Mouse (Mus musculus) forebrain, postnatal 0 days (tissue): ENCODE data around the gene Shc4. TPM values are rescaled to one million over a fixed set of nuclear protein-coding genes. Genes with fewer than 3 reads are reported as not detected.
A peak's percentile ranks its signal among the peaks of the same experiment; 100 is the strongest.

Source experiments
- ATAC-seq: fragments of 200-750 bp; cut with Nextera tagmentation; 2 replicates; pipeline ENCODE4 v1.8.0; 2017; ENCODE audit warnings: mild to moderate bottlenecking, moderate library complexity
- DNase-seq: peaks from one replicate; pipeline ENCODE4 v3.0.0-alpha.2; 2015
- H3K27ac ChIP-seq: fragments of 300-500 bp; sonication (generic); 2 replicates; pipeline ENCODE4 v1.5.1; 2014; ENCODE audit warnings: low read depth, mild to moderate bottlenecking, antibody characterized with exemption, low read length, moderate library complexity, mixed read lengths
- H3K27me3 ChIP-seq: fragments of 300-500 bp; sonication (generic); 2 replicates; pipeline ENCODE4 v1.6.1; 2014; ENCODE audit warnings: mild to moderate bottlenecking, low read length, mixed read lengths; ENCODE audit not compliant: insufficient read depth
- H3K36me3 ChIP-seq: fragments of 300-500 bp; sonication (generic); 2 replicates; pipeline ENCODE4 v1.6.1; 2014; ENCODE audit warnings: mild to moderate bottlenecking, moderate library complexity; ENCODE audit not compliant: insufficient read depth
- H3K4me1 ChIP-seq: fragments of 300-500 bp; sonication (generic); 2 replicates; pipeline ENCODE4 v1.6.1; 2014; ENCODE audit warnings: antibody characterized with exemption; ENCODE audit not compliant: insufficient read depth
- H3K4me2 ChIP-seq: fragments of 300-500 bp; sonication (generic); 2 replicates; pipeline ENCODE4 v1.6.1; 2014; ENCODE audit warnings: low read depth, mild to moderate bottlenecking, moderate library complexity
- H3K4me3 ChIP-seq: fragments of 300-500 bp; sonication (generic); 2 replicates; pipeline ENCODE4 v1.5.1; 2014; ENCODE audit warnings: low read depth, low read length, mixed read lengths
- H3K9ac ChIP-seq: fragments of 300-500 bp; sonication (generic); 2 replicates; pipeline ENCODE4 v1.6.1; 2014; ENCODE audit warnings: mild to moderate bottlenecking
- H3K9me3 ChIP-seq: fragments of 300-500 bp; sonication (generic); 2 replicates; pipeline ENCODE4 v1.6.1; 2016; ENCODE audit warnings: low read length
- CTCF ChIP-seq: sonication (generic); IDR thresholded peaks from 2 replicates; pipeline ENCODE4 v1.5.1; 2016; ENCODE audit warnings: antibody characterized with exemption, control low read depth, low read depth
- WGBS: fragments of 180-500 bp; shearing (Covaris S2); extraction: QIAGEN DNeasy Blood & Tissue Kit; methylation state at CpG from one replicate; pipeline ENCODE4 v1.1.7; 2014; 5-methylcytosine and 5-hydroxymethylcytosine counted together
- polyA plus RNA-seq: library from polyadenylated mRNA; unstranded; fragments of >200 nt; fragmentation: Nextera tagmentation; extraction: Ambion mirVana; gene quantifications from 2 replicates; pipeline ENCODE4 v1.2.1, GENCODE M21; 2015
- total RNA-seq: library from RNA; depleted of rRNA; stranded (reverse); fragments of >200 nt; gene quantifications from 2 replicates; pipeline ENCODE4 v1.2.3, GENCODE M21; 2014

Shc4 gene
- total and polyA plus RNA-seq, 2 experiments from 2014 or later, result 2.5 to 6.8 TPM

DNA sequence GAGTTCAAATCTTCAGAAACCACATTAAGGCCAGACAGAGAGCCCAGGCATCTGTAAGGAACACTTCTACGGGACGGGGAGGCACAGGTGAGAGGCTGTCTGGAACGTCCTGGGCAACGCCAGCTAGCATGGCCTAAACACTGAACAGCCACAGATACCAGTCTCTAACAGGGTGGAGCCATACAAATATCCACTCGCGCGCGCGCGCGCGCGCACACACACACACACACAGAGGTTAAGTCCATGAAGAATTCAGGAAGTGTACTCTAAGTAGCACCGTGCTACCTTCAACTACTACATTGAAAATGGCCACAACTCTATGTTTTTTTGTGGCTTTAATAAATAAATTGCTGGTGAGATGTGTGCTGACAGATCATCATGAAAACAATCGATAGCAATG lies 100.7 kb downstream of the Shc4 start:
- no peak for DNase-seq
- Histone ChIP-seq H3K4me1 (peaks cover 7% of the 10 kb centered on the region), H3K27ac (no peak overlapping the region), H3K9me3 (no peaks in the 10 kb centered on the region), H3K27me3 (no peaks in the 10 kb centered on the region), H3K4me2 (no peak overlapping the region), H3K36me3 (0 out of 2 replicates have a peak, but pooled peaks cover 8% of the 10 kb centered on the region), H3K4me3 (no peak overlapping the region), H3K9ac (no peak overlapping the region)
- WGBS, result 94% methylated on average over 15 of the region's 15 CpGs
- TF ChIP-seq CTCF, result no peak
- no peak for ATAC-seq

DNA sequence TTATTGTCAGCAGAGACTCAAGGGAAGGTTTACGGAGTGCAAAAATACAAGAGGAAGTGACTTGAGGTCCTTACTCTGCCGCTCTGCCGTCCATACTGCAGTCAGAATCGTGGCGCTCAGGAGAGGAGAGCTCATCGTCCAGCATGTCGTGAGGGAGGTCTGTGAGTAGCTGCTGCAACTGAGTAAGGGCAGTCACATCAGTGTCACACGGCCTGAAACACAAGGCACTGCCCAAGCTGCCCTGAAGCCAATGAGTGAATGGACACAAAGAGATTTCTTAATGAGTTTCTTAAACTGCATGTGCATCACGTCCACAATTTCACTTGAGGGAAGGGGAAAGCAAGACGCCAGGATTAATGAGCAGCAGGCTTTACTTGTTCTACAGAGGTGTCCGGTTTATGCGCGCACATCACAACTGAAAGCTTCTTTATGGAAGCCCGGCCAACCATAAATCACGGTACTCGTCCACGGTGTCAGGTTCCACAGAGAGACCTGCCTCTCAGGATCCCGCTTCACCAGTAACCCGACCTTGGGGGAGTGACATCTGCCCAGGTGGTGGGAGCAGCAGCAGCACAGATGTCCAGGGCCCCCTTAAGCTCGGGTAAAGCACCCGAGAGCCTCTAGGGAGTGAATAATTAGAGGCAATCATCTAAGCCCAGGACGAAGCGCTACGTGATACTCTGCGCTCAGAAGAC lies 103.6 kb downstream of the Shc4 start:
- 31% methylated on average over 25 of the region's 25 CpGs for WGBS
- H3K4me1 ChIP-seq, result peaks cover 7% of the 10 kb centered on the region
- no peaks in the 10 kb centered on the region for H3K9me3 ChIP-seq
- H3K9ac ChIP-seq, result no peak overlapping the region
- H3K27me3 ChIP-seq, result no peaks in the 10 kb centered on the region
- DNase-seq (no peak), ATAC-seq (no peak)
- H3K4me2 ChIP-seq, result no peak overlapping the region
- H3K36me3 ChIP-seq, result 0 out of 2 replicates have a peak, but pooled peaks cover 12% of the 10 kb centered on the region
- no peak for TF ChIP-seq CTCF
- H3K27ac ChIP-seq, result no peak overlapping the region
- H3K4me3 ChIP-seq, result no peak overlapping the region

DNA sequence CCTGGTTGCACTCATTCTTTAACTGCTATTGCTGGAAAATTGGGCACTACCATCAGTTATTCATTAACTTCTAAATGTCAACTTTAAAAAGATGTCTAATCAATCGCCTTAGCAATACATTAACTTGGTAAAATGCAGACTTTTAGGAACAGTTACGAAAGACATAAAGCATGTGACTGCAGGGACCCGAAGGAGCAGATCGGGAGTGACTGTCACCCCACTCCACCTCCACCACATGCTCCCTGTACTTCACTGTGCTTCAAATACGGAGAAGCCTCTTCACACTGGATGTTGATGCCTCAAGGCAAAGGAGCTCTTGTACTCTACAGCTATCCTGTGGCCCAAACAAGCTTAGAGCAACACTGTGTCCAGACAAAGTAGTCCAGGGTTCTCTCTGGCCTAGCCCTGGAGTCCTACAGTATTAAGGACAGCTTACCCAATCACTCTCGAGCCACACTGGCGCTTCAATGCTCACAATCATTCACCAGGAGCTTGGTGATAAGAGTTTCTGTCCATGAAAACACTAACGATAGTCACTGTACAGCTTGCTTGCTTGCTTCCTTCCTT lies 108.0 kb downstream of the Shc4 start:
- WGBS, result 83% methylated on average over 8 of the region's 8 CpGs
- DNase-seq, result no peak
- no peaks in the 10 kb centered on the region for H3K4me1 ChIP-seq
- no peak for ATAC-seq
- no peaks in the 10 kb centered on the region for H3K9me3 ChIP-seq
- no peak overlapping the region for H3K4me3 ChIP-seq
- H3K4me2 ChIP-seq, result no peak overlapping the region
- peaks cover 23% of the 10 kb centered on the region for H3K36me3 ChIP-seq
- no peaks in the 10 kb centered on the region for H3K27me3 ChIP-seq
- TF ChIP-seq CTCF, result no peak
- H3K9ac ChIP-seq, result no peak overlapping the region
- no peak overlapping the region for H3K27ac ChIP-seq

- no peak for TF ChIP-seq CTCF
- H3K36me3 ChIP-seq, result peaks cover 25% of the 10 kb centered on the region
- ATAC-seq (no peak), DNase-seq (no peak)
- H3K9ac ChIP-seq, result no peak overlapping the region
- no peaks in the 10 kb centered on the region for H3K9me3 ChIP-seq
- no peak overlapping the region for H3K4me3 ChIP-seq
- no peak overlapping the region for H3K4me2 ChIP-seq
- no peaks in the 10 kb centered on the region for H3K4me1 ChIP-seq
- H3K27me3 ChIP-seq, result no peaks in the 10 kb centered on the region
- WGBS, result 93% methylated on average over 7 of the region's 7 CpGs
- no peak overlapping the region for H3K27ac ChIP-seq
Observed at GRCm38 (mm10) chr2:125615440-125615839, 108.5 kb downstream of the Shc4 start.

DNA sequence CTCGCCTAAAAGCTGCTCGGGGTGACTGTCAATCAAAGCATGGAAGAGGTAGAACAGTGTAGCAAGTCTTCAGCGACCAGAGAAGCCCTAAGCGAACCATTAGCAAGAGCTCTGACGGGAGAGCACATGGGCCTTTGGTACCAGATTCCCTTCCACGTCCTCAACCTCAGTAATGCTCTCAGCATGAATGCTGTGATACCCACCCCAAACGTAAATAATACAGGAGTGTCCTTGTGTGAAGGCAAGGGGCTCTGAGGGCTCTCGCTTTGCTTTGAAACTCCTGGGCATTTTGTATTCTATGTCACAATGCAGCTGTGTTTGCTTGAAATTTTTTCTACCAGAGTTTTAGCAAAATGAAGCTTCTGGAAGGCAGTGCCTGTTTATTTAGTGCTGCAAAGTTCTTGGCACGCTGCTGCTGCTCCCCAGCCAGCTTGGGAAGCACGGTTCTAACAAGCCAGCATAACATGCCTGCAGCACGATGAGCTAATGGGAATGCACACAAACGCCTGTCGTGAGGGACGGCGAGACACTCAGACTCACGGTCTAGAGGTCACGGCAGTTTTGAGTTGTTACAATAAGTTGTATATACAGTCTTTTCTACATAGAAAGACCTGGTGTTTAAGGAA lies 117.6 kb downstream of the Shc4 start:
- 59% methylated on average over 17 of the region's 17 CpGs for WGBS
- H3K27ac ChIP-seq, result no peak overlapping the region
- no peaks in the 10 kb centered on the region for H3K4me1 ChIP-seq
- no peaks in the 10 kb centered on the region for H3K27me3 ChIP-seq
- no peak for TF ChIP-seq CTCF
- H3K4me2 ChIP-seq, result no peak overlapping the region
- peak; percentile 50; the same call in 1 of the 2 replicates for ATAC-seq
- DNase-seq, result peak; percentile 65
- H3K4me3 ChIP-seq, result no peak overlapping the region
- H3K9ac ChIP-seq, result no peak overlapping the region
- no peaks in the 10 kb centered on the region for H3K9me3 ChIP-seq
- H3K36me3 ChIP-seq, result peaks cover 11% of the 10 kb centered on the region; the same call in 1 of the 2 replicates

GRCm38 (mm10) chr2:125604646-125605045 lies 119.3 kb downstream of the Shc4 start:
- H3K27me3 ChIP-seq, result no peaks in the 10 kb centered on the region
- H3K9ac ChIP-seq, result no peak overlapping the region
- peak; percentile 81 for TF ChIP-seq CTCF
- H3K4me1 ChIP-seq, result no peaks in the 10 kb centered on the region
- no peak overlapping the region for H3K4me2 ChIP-seq
- peak; percentile 75 for DNase-seq
- 76% methylated on average over 7 of the region's 7 CpGs for WGBS
- no peak overlapping the region for H3K4me3 ChIP-seq
- no peaks in the 10 kb centered on the region for H3K9me3 ChIP-seq
- peaks cover 15% of the 10 kb centered on the region; the same call in 1 of the 2 replicates for H3K36me3 ChIP-seq
- ATAC-seq, result peak; percentile 63; the same call in 1 of the 2 replicates
- H3K27ac ChIP-seq, result no peak overlapping the region

- no peak for TF ChIP-seq CTCF
- H3K27me3 ChIP-seq, result no peaks in the 10 kb centered on the region
- no peak overlapping the region for H3K4me2 ChIP-seq
- no peaks in the 10 kb centered on the region for H3K4me1 ChIP-seq
- H3K36me3 ChIP-seq, result peaks cover 16% of the 10 kb centered on the region; the same call in 1 of the 2 replicates
- no peak overlapping the region for H3K27ac ChIP-seq
- WGBS, result 87% methylated on average over 3 of the region's 3 CpGs
- H3K9ac ChIP-seq, result no peak overlapping the region
- no peaks in the 10 kb centered on the region for H3K9me3 ChIP-seq
- no peak for ATAC-seq
- H3K4me3 ChIP-seq, result no peak overlapping the region
- no peak for DNase-seq
Observed at GRCm38 (mm10) chr2:125602970-125603369, 121.0 kb downstream of the Shc4 start.
